Mouse (Mus musculus): Measurements from ENCODE around the gene Pkdrej. TPM values are rescaled to one million over a fixed set of nuclear protein-coding genes. Genes with fewer than 3 reads are reported as not detected.
"Not testable (repeated sequence)": the region's sequence is repeated elsewhere in the genome, so short reads cannot be mapped to it uniquely, and the experiment has no call there.

Gene Pkdrej
- polyA plus RNA-seq, 1 experiment from 2014 or later: 0.03 TPM

DNA sequence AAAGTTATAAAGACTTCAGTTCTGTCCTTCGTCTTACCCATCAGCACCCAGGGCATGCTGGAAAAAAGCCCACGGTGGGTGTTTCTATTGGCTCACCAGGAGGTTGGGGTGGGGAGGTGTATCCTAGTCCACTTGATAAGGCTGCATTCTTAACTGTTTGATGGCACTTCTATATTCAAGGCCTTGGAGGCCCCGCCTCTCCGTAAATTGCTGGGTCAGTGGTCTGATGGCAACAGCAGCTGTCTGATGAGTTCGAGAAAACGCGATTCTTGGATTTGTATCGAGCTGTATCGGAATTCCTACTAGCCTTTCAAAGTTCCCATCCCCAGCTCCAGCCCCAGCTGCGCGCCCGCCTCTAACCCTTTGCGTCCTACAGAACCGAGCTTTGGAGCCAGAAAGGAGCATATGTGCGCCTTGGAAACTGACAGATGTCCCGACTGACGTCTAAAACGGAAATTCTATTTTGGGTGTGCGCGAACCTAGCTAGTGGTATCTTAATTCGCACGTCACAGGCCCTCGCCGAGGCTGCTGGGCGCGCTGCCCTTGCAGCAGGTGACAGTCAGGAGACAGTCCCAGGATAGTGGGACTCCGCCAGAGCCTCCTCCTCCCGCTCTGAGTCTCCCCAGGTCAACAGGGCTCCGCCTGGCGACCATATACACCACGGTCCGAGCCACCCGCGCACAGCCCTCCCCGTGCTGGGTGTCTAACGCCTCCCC is 10.6 kb downstream of the Pkdrej start:
- peak; percentile 65 for DNase-seq (ENCODE audit: low spot score)

- DNase-seq (ENCODE audit: low spot score): no peak
These were observed 11.1 kb downstream of the Pkdrej start for GRCm38 (mm10) chr15:85810462-85810805.

DNA sequence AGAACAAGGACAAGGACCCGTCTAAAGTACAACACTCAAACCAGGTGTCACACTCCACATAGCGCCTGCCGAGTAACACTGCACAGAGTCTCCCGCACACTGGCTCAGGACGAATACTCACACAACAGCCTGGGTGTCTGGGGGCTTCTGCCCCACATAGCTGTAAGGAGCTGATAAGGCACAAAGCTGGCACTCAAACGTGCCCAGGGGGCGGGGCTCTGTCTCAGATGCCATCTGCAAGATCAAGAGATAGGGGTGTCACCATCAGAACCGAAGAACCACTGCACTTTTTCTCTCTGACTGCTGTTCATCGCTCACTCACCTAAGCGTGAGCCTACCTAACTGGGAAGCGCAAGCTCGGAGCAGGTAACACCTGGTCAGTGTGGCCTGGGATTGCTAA is 12.4 kb downstream of the Pkdrej start:
- DNase-seq (ENCODE audit: low spot score): peak; percentile 84

DNA sequence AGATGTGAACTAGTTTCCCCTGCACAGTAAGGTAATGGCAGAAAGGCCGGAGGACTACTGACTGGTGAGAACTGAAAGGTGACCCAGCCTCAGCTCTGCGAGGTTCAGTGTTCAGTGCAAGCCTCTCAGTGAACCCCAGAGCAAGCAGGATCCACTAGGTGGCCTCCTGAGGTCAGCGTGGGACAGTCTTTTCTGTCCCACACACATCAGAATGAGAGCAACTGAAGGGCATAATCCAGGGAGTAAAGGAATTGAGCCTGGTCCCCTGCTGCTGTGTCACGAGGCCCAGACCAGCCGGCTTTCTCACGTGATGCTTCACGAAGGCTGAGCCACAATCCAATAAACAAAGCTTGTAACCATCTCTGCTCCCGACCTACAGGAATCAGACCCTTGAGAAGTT is 13.1 kb downstream of the Pkdrej start:
- DNase-seq (ENCODE audit: low spot score): no peak

DNA sequence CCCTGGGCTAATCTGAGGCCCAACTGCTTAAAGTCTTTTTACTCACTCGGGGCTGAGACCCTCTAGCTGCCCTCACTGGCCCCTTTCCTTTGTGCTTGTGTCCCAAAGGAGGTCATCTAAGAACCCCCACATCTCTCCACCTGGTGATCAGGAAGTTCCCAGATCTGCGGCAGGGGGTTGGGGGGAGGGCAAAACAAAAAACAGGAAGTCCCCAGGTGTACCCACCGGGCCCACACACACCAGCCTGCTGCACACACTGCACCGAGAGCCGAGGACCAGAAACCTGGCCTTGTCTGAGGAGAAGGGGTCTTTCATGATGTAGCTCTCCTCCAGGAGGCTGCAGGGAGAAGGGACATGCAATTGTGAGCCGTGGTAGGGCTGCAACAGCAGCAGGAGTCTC is 13.5 kb downstream of the Pkdrej start:
- peak; percentile 51 for DNase-seq (ENCODE audit: low spot score)

- no peak for DNase-seq (ENCODE audit: low spot score)
These were observed 14.1 kb downstream of the Pkdrej start for GRCm38 (mm10) chr15:85807404-85807803.

DNA sequence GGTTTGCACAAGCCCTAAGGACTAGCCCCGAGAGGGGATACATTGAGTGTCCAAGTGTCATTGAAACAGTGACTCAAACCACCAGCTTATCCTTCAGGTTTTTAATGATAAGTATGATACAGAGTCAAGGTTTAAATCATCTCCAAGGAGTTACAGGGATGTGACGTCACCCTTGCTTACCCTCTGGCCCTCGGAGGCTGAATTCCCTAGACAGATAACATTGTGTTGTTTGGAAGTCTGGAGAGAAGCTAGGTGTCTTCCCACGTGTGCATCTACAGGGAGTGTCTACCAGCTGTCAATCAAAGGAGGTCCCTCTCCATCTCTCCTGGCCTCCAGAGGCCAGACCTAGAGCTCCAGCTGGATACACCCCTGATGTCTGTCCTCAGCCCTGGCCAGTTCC is 14.6 kb downstream of the Pkdrej start:
- DNase-seq (ENCODE audit: low spot score): no peak

- DNase-seq (ENCODE audit: low spot score): no peak
These were observed 18.6 kb downstream of the Pkdrej start for GRCm38 (mm10) chr15:85802931-85803330.

DNA sequence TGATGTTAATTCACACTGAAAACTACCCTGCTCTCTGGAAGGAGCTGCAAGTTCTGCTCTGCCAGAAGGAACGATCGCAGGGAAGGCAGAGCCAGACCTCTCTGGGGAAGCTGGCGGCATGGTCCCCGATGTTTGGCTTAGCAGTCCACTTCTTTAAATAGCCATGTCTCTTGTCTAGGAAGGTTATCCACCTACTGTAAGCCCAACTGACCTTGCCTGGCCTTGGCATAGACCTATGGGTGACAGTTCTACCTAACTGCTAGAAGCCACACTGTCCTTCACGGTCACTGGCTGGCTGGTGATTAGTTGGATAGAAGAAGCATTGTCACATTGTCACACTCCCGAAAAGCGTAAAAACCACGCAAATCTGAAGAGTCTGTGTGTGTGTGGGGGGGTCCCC is 22.9 kb downstream of the Pkdrej start:
- no peak for DNase-seq (ENCODE audit: low spot score)

GRCm38 (mm10) chr15:85795516-85795915 is 26.0 kb downstream of the Pkdrej start:
- DNase-seq (ENCODE audit: low spot score): no peak

DNA sequence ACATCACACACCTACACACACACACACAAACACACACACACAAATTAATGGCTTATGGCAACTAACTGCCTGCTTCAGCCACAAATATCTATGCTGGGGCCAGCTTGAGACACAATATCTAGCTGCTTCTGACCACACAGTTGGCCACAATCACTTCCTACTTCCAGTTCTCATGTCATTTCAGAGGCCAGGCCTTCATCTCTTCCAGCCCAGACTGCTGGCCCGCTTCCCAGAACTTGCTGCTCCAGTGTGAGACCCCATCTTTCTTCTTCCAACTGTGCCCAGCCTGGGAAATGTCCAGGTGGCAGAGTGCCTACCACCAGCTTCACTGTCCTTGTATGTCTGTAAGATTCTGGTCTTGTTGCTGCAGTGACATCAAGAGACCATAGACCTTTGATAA is 28.7 kb downstream of the Pkdrej start:
- no peak for DNase-seq (ENCODE audit: low spot score)

DNA sequence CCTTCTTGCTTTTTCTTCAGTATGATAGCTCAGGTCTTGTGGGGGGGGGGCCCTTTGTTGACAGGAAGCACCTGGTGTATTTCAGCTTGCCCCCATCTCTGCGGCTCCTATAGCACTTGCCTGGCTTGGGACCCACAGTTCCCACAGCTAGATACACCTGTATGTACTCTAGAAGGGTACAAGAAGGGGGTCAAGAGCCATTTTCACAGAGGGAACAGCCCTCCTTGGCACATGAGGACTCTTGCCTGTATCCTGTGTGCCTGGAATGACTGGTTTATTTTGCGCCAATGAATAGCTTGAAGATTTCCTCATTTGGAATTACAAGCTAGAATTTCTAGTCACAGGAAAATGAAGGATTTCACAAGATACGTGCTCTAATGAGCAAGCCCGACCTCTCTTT is 30.1 kb downstream of the Pkdrej start:
- no peak for DNase-seq (ENCODE audit: low spot score)

DNA sequence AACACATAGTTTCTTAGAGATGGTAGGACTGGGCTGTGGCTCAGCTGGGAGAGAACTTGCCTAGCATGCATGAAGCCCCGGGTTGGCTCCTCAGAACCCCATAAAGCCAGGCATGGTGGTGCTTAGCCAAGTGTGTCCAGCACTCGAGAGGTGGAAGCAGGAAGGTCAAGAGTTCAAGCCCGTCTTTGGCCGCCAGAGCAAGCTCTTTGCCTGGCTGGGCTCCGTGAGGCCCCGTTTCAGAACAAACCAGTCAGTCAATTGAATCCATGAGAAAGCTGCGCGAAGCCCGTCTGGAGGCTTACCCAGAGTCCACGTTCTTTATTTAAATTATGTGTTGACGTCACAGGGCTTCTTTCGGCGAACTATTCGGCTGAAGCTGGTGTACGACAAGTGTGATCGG is 32.9 kb downstream of the Pkdrej start:
- DNase-seq (ENCODE audit: low spot score): no peak

- DNase-seq (ENCODE audit: low spot score): no peak
These were observed 33.5 kb downstream of the Pkdrej start for GRCm38 (mm10) chr15:85788051-85788450.

- DNase-seq (ENCODE audit: low spot score): no peak
These were observed 34.1 kb downstream of the Pkdrej start for GRCm38 (mm10) chr15:85787482-85787881.

DNA sequence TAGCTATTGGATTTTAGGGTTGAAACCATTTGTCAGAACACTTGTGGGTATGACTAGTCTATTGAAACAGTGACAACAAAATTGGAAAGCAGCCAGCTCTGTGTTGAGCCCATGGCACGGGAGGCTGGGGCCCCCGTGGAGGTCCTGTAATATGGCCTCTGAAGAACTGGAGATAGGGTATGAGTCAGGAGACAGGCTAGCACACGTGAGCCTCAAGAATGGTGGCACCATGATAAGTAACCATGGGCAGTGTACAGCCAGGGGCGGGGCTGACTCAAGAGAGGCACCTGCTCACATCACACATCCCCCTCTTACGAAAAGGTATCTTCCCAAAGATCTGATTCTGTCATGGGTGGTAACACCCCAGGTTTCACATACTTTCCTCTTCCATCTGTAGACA is 34.8 kb downstream of the Pkdrej start:
- DNase-seq (ENCODE audit: low spot score): no peak

- DNase-seq (ENCODE audit: low spot score): no peak
These were observed 37.2 kb downstream of the Pkdrej start for GRCm38 (mm10) chr15:85784341-85784740.

DNA sequence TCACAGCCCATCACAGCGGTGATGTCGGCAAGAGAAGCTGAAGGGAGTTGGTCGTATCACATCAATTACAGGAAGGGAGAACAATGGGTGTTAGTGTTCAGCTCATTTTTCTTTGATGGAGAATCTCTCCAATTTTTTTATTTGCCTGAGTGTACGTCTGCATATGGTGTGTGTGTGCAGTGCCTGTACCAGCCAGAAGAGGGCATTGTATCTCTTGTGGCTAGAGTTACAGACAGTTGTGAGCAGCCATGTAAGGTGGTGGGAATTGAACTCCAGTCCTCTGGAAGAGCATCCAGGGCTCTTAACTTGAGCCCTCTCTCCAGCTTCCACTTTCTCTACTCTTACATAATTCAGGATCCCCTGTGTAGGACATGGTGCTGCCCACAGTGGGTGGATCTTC is 38.4 kb downstream of the Pkdrej start:
- DNase-seq (ENCODE audit: low spot score): no peak

GRCm38 (mm10) chr15:85778891-85779290 is 42.6 kb downstream of the Pkdrej start:
- DNase-seq (ENCODE audit: low spot score): not testable (repeated sequence)

DNA sequence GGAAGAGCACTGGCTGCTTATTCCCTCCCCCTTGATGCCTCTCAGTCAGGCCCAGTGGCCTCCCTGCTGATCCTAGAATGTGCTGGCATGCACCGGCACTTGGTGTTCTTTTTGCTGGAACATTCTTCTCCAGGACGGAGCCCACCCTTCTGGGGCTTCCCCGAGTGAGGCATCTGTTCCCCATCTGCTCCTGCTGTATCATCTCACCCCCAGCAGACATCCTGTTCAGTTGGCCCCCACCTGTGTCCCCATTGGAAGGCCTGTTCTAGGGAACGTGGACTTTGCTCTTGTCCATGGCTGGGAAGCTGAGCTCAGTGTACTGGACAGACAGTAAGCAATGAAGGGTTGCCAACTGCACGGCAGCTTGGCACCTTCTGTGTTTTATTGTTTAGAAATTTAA is 44.8 kb downstream of the Pkdrej start:
- no peak for DNase-seq (ENCODE audit: low spot score)

GRCm38 (mm10) chr15:85776241-85776640 is 45.3 kb downstream of the Pkdrej start:
- DNase-seq (ENCODE audit: low spot score): peak; percentile 6

DNA sequence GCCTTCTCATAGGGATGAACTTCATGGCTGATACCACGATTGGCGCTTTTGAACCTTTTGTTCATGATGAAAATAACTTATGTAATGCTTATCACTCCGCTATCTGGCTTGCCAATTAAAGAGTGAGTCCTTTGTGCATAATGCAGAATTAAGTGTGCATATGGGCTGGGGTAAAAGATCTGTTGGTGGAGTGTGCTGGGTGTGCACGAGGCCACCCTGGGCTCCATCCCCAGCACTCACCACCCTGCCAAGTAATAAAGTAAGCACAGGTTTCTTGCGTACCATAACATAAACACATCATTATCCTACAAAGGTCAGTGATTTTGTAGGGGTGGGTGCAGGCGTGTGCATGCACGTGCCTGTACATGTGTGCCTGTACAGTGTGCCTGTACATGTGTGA is 46.5 kb downstream of the Pkdrej start:
- DNase-seq (ENCODE audit: low spot score): no peak

DNA sequence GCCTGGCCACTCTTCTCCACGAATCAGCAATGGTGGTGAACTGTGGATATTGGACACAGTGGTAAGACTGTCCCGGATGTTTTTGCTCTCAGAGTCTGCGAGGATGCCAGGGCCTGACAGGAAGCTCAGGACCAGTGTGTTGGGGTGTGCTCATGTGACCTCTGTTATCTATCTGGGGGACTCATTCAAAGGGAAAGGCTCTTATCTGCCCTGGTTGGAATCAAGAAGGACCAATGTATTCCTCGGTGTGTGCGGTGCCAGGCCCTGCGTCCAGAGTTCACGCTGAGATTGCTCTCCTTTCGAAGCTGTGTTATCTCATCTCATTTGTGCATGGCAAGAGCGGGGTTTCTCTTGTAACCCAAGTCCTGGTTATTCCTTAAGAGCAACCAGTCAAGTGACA is 47.1 kb downstream of the Pkdrej start:
- DNase-seq (ENCODE audit: low spot score): no peak
